Mouse (Mus musculus) urinary bladder, postnatal 25 days (tissue): ENCODE results near the gene Oscar.
"Not testable (repeated sequence)": the region's sequence is repeated elsewhere in the genome, so short reads cannot be mapped to it uniquely, and the experiment has no call there.

ENCODE experiments used
- DNase-seq: peaks from one replicate; pipeline ENCODE4 v3.0.0; 2022; ENCODE audit warnings: low spot score

Gene Oscar

DNA sequence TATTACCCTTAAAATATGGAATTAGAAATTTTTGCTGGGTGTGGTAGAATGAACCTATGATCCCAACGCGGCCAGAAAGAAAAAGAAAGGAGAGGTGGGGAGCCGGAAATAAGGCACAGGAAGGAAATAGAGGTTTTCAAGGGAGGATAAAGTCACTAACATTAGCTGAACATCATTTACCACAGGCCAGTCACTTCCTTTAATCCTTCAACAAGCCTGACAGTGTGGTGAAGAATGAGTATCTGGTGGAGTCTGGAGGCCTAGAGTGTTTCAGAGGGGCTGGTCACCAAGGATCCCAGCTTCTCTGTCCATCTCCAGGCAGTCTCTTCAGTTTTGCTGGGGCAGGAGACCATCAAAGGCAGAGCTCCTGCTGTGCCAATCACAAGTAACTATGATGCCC, 5.5 kb downstream of the Oscar start:
- DNase-seq = no peak

DNA sequence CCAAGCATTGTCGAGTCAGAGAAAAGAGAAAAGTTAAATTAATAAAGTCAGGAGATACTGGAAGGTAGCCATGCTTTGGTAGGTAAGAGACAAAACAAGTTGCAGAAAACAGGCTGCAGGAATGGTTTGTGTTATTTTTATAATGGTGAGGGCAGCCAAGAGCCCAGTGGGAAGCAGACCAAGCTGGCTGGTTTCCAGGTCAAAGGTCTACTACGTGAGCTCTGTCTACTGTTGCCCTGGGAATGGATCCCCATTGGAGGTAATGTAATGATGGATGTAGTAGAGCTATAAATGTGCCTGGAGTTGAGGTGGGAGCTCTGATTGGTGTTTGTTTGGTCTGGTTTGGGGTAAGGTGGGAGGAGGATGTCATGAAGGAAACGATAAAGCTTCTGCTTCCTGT, 6.9 kb downstream of the Oscar start:
- no peak for DNase-seq

DNA sequence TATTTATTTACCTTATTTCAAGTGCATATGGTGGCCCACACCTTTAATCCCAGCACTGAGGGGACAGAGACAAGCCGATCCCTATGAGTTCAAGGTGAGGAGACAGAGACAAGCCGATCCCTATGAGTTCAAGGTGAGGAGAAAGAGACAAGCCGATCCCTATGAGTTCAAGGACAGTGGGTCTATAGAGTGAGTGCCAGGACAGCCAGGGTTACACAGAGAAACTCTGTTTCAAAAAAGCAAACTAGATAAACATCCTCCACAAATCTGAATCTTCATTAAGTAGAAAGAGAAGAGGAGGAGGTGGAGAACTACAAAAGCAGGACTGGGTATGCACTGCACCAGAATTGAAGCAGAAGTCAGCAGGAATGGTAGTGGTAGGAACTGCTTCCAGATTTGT, 7.3 kb downstream of the Oscar start:
- no peak for DNase-seq

DNA sequence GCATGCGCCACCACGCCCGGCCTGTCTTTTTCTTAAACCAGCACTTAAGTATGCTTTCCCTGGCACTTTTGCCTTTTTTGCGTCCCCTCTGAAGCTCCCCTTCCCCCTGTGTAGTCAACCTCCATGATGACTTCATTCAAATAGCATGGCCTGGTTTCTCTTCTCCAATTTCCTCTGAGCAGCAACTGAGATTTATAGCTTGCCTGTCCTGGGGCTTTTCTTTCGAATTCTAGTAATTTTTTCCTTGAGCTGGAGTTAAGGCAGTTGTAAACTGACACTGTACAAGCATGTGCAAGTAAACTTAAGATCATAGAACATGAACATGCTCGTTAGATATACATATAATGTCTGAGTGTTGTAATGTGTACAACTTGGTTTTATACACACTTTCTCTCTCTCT, 8.6 kb downstream of the Oscar start:
- DNase-seq = no peak

DNA sequence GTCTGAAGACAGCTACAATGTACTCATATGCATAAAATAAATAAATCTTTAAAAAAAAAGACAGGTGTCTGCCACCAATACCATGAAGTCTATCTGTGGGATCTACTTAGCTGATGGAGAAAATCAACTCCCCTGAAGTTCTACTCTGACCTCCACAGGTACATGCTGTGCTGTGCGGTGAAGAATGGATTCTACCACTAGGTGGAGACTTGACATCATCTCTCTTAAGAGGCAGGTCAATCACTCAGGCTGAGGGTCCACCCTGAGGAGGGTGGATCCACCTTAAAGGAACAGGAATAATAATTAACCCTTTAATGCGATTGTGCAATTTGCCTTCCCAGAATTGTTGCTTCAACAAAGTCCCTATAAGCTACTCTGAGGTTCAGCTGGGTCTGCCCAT, 9.2 kb downstream of the Oscar start:
- DNase-seq = no peak

DNA sequence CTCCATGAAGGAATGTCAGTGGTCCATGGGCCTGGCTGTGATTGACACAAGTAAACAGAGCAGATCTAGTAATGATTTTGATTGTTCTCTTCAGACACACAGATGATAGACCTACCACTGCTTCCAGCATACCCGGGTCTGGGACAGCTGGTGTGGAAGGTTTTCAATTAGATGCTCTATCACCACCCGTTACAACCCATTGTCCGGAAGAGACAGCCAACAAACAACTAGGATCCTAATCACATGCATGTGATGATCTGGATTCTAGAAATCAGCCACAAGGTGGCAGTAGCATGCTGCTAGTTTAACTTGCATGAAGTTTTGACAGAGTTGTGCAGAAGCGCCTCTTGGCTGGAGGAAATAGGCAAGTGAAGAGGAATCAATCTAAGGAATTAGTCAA, 14.8 kb downstream of the Oscar start:
- DNase-seq = peak; percentile 53

DNA sequence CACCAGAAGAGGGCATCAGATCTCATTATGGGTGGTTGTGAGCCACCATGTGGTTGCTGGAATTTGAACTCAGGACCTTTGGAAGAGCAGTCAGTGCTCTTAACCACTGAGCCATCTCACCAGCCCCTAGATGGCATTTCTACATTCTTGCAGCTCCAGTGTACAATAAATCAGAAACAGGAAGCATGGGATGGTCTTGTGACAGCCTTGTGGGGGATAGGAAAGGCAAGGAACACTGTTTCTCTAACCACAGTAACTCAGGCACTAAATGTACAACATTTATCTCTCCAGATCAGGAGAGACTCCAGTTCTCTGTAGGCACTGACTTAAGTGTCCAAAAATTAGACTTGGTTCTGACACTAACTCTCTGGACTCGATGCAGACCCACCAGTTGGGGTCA, 18.2 kb downstream of the Oscar start:
- not testable (repeated sequence) for DNase-seq

DNA sequence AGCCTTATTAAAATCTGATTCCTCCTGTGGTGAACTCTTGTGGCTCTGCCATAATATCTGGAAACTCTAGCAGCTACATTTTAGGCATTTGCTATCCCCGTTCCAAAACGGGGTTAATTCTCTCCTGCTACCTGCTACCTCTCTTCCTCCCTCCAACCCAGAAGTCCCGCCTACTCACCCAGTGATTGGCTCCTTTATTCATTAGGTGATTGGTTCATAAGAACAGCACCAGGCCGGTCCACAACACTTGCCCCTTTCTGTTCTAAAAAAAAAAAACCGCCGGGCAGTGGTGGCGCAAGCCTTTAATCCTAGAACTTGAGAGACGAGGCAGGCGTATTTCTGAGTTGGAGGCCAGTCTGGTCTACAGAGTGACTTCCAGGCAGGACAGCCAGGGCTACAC, 20.8 kb downstream of the Oscar start:
- no peak for DNase-seq

DNA sequence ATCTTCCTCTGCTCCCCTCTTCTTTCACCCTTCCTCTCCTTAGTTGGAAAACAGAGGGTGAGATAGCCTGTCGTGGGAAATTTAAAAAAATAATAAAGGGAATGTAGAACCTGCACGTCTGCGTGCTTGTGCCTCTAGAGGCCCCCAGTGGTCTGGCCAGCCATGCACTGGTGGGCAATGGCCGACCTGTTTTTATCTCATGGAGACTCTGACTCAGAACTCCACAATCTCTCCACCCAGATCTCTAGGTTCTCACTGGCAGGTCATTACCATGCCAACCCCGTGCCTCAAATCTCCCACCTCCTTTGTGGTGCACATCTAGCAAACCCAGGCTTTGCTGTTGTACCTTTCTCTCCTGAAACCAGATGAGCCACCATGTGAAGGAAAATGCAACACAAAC, 21.3 kb downstream of the Oscar start:
- DNase-seq = no peak

DNA sequence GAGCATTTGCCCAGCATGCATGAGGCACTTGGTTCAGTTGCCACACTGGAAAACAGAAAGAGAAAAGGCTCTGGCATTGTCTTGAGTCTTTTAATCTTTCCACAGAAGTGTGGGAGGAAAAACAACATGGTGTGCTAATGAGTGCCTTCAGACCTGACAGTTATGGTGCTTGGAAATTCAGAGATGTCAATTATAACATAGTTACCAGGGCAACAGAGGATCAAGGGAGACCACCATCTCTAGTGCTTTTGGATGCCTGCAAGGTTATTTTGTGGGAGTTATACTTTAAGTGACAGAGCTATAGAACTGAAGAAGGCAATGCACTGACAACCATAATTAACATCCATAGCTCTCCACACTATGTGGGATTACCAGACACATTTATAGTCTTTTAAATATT, 22.1 kb downstream of the Oscar start:
- no peak for DNase-seq

DNA sequence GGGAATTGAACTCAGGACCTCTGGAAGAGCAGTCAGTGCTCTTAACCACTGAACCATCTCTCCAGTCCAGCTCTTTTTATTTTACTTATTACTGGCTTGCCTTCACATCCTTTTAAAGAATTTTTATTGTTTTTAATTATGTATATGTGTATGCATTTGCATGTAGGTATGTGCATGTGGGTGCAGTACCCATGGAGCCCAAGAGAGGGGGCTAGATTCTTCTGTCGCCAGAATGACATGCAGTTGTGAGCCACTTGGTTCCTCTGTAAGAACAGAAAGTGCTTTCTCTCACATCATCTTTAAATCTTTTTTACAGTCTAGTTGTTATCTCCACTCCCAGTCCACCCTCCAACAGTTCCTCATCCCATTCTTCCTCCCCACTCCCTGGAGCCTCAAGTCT, 24.4 kb downstream of the Oscar start:
- DNase-seq = no peak

DNA sequence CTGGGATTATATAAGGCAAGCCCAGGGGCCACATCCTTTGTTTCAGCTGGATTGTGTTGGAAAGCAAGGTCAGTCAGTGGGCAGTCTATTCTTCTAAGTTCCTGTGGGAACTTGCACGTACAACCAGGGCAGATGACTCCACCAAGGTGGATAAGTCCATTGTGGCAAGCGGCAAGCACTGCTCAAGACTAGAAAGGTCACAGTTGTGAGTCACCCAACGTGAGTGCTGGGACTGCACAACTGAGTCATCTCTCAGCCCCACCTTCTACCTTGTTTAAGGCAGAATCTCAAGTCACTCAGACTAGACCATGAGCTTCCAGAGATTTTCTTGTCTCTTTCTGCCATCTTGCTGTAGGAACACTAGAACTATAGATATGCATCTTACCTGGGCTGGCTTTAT, 25.4 kb downstream of the Oscar start:
- DNase-seq = no peak

DNA sequence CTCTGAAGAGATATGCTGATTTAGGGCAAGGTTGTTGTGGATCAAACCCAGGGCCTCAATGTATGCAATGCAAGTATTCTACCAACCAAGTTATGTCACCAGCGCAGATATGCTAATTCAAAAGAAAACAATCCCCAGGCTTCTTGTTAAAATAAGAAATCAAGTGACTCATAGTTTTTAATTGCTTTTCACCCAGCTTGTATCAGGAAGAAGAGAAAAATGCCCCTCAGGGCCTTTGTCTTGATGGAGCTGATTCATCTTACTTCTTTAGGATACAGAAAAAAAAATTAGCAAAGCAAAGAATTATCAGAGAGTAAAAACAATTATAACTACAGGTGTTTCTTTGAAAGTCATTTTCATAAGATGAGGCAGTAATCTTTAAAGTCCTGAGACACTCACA, 28.7 kb downstream of the Oscar start:
- DNase-seq = no peak

DNA sequence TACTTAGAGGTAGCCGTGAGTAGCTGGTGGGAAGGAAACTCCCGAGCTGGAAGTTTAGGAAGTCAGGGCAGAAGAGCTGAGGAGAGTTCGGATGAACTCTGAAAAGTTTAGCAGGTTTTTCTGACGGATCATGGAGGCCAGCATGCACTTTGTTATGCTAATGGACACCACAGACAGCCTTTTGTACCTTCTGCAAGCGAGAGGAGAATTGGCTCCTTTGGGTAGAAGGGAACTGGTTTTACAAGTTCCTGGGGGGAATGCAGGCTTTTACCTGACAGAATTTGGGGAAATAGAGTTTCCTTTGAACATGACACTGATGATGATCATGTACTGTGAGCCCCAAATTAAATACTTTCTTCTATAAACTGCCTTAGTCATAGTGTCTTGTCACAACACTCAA, 29.7 kb downstream of the Oscar start:
- DNase-seq = no peak

DNA sequence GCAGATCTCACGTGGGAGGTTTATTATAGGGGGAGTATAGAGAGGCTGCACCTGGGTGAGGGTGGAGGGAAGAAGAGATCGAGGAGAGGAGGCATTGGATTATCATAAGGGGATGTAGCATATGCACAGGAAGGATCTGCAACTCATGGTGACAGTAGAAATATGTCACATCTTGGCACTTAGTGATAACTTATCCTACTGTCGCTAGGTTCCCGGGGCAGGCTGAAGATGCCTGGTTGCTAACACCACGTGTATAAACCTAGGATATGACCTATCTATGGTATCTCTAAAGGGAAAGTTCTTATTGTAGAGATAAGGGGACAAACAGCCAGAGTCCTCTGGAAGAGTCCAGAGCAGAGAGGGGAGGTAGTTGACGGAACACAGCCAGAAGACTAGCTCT, 30.2 kb downstream of the Oscar start:
- no peak for DNase-seq

DNA sequence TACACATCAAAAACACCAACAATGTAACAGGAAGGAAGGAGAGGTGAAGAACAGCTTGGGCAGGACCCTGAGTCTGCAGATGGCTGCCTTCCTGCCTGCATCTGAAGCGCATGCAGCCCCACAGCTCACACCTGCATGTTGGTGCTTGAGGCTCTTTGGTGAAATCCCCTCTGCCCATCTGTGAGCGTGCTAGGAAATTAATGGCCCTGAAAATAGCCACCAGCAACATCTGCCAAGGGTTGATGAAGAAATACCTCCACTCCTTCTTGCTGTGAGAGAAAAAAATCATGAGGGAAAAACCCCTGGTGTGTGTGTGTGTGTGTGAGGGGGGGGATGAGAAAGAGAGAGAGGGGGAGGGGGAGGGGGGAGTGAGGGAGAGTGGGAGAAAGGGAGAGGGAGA, 35.9 kb downstream of the Oscar start:
- DNase-seq = no peak

DNA sequence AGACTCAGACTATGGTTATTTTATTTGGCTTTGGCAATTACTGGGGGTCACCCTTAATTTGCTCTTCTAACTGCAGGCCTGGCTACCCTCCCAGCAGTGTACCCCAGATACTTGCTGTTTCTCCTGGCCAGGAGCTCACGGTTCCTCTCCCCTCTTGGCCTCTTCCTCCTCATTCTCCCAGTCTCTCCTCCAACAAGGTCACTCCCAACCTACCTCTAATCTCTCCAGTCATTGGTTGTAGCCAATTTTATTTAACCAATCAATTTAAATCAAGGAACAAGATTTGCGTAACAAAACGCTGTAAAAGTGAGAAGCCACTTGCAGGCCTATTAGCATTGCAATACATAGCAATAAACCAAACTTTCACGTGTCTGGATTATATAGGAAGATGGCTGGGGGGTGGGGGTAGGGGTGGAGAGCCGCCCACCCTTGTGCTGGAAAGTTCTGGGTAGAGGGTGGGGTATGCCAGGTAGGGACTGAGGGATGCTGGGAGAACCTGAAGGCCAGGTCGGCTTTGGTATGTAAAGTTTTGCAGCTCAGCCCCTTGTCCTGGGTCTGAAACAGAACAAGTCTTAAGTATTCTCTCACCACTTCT, 36.9 kb downstream of the Oscar start:
- DNase-seq = no peak

DNA sequence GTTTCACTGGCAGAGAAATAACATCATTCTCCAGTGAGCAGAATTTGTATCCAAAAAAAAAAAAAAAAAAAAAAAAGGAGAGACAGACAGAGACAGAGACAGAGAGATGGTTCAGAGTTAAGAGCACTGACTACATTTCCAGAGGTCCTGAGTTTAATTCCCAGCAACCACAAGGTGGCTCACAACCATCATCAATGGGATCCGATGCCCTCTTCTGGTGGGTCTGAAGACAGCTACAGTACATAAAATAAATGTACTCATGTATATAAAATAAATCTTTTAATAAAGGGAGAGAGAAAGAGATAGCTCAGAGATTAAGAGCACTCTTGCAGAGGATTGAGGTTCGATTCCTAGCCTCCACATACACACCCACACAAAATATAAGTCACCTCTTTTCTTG, 37.8 kb downstream of the Oscar start:
- no peak for DNase-seq

DNA sequence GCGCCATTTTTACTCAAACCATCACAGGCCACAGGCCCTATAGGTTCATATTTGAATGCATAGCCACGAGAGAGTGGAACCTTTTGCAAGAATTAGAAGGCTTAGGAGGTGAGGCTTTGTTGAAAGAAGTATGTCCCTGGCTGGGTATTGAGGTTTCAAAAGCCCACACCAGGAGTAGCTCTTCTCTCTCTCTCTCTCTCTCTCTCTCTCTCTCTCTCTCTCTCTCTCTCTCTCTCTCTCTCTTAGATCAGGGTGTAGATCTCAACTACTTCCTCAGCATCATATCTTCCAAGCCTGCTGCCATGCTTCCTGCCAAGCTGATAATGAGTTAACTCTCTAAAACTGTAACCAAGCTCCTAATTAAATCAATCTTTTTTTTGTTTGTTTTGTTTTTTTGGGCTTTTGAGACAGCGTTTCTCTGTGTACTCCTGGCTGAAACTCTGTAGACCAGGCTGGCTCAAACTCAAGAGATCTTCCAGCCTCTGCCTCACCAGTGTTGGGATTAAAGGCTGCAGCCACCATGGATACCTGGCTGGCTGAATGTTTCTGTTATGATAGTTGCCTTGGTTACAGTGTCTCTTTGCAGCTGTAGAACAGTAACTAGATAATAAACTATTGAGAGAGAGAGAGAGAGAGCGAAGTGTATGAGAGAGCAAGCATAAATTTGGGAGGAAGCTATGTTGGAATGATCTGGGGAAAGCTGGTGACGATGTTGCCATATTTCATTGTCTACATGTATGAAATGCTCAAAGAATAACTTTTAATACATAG, 39.4 kb downstream of the Oscar start:
- no peak for DNase-seq

DNA sequence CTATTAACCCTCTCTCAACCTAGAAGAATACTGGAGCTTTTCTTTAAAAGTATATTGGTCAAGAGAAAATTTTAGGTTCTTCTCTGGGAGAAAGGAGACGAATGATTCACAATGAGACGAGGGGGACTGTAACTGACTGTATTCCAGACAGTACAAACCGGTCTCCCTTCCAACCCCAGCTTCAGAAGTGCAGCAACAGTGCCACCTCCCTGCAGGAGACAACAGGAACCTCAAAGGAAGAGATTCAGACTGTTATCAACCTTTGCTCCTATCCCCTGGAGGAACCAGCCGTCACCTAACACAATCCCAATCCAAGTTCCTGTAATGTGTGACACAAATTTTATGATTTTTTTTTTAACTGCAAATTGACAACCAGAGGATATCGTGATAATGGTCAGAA, 41.7 kb downstream of the Oscar start:
- DNase-seq = no peak

DNA sequence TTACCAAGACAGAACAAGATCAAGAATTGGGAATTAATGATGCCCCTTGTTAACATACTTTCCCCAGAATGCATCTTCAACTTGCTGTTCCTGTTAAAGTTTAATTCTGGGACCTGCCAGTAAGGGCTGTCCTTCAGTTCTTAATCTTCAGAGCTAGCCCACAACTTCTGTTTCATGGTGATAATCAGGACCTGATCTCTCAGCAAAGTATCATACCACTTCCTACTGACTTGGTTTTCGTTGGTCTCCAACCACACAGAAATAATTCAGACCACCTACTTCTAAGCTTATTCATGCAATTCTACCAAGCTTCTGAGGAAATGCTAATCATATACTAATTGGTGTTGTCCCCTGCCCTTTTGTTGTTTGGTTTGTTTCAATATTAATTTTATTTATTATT, 44.1 kb downstream of the Oscar start:
- DNase-seq = no peak

DNA sequence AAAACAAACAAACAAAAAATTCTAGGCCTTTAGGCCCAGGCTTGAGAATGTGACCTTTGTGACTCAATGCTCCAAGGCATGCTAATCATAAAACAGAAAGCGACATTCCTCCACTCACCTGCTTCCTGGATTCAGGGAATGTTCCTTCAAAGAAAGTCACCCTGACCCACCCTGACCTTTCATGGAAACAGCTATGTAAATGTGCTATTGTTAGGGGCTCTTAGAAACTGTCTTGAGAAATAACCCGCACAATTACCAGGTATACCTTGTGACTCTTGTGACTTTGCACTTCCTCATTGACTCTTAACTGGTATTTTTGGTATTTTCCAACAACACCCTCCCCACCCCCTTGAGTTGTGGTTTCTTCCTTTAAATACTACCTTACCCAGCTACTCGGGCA, 45.4 kb downstream of the Oscar start:
- not testable (repeated sequence) for DNase-seq

DNA sequence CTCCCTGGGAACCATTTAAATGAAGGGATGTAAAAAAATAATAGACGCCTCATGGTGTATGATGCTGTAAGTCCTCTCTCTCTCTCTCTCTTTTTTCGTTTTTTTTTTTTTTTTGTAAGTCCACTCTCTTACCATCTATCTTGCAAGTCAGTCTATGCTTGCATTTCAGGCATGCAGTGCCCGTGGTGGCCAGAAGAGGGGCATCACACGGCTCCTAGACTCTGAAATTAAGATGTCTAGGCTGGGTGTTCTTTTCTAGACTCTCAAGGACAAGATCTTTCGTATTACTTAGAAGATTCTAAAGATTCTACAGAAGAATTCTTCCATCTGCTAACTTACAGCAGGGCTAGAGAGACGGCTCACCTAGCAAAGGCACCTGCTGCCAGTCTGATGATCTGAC, 46.2 kb downstream of the Oscar start:
- no peak for DNase-seq

DNA sequence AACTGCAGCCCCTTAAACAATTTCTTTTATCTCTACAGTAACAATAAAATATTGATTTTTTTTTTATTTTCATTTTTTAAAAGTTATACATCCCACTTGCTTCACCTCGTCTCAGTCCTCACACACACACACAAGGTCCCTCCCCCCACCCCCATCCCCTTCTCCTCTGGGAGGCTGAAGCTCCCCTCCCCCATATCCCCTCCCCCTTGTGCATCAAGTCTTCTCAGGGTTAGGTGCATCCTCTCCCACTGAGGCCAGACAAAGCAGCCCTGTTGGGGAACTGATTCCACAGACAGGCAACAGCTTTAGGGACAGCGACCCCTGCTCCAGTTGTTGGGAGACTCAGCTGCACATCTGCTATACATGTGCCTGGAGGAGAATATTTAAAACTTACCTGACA, 48.6 kb downstream of the Oscar start:
- no peak for DNase-seq
